Comparison of ENCODE assay signal across 9 mouse cellular contexts in genomic region chr6:50601620-50602019, GRCm38 (mm10). TPM values are rescaled to one million over a fixed set of nuclear protein-coding genes. Genes with fewer than 3 reads are reported as not detected.
DNase-seq lines count a peak whose midpoint lies in the region; ATAC-seq and TF ChIP-seq lines count a peak whose summit lies in the region.
"Had no signal": no experiment of that assay in that cellular context is flagged by ENCODE, and none has a peak within 500 bp of the region (broad histone marks: within the 10 kb centered on the region; RNA-seq: fewer than 3 reads in every experiment).

No protein-coding gene starts in this region.

- no peaks in the 10 kb centered on the region for H3K27me3 ChIP-seq in liver, adult 2 months (ENCODE audit: control insufficient read depth, insufficient read depth, low read length)
- H3K27me3 ChIP-seq in liver, embryonic 12.5 days (replicated peaks), result peaks cover 5% of the 10 kb centered on the region; the same call in 1 of the 2 replicates

- H3K79me2 ChIP-seq in liver, adult 2 months (ENCODE audit: control insufficient read depth, insufficient read depth, low read length), result no peaks in the 10 kb centered on the region

- H3K27ac ChIP-seq in liver, adult 2 months (replicated peaks; ENCODE audit: insufficient read depth, low read depth, low read length), result no peak overlapping the region
- H3K27ac ChIP-seq in liver, embryonic 12.5 days, result no peak overlapping the region
- H3K27ac ChIP-seq: liver, embryonic 15.5 days had no signal

- H3K4me1 ChIP-seq in liver, adult 2 months (ENCODE audit: control insufficient read depth, insufficient read depth, low read length), result no peaks in the 10 kb centered on the region
- H3K4me1 ChIP-seq in liver, embryonic 12.5 days, result 0 out of 2 replicates have a peak, but pooled peaks cover 4% of the 10 kb centered on the region

- no peaks in the 10 kb centered on the region for H3K9me3 ChIP-seq in liver, embryonic 12.5 days (replicated peaks)
- H3K9me3 ChIP-seq: liver, embryonic 15.5 days had no signal

- no peak for TF ChIP-seq POLR2A in liver, adult 2 months (IDR thresholded peaks at IDR 0.05; ENCODE audit: extremely low read depth, insufficient read depth, low read length)

- H3K4me3 ChIP-seq in liver, adult 2 months (ENCODE audit: insufficient read depth, low read depth, low read length), result no peak overlapping the region
- no peak overlapping the region for H3K4me3 ChIP-seq in liver, embryonic 12.5 days
- H3K4me3 ChIP-seq: liver, embryonic 15.5 days had no signal

- ATAC-seq in liver, embryonic 12.5 days, result no peak

- DNase-seq in cerebellum, adult 9-11 months, result peak; percentile 27
- no peak for DNase-seq in cerebellum, postnatal 4 days (ENCODE audit: low spot score in 2 of 2)
- peak; percentile 48 for DNase-seq in liver, adult 2 months (ENCODE audit: extremely low read depth, low read depth, low spot score)
- peak; percentile 59 for DNase-seq in embryo, embryonic 9.5 days (ENCODE audit: extremely low spot score)
- peak; percentile 67 for DNase-seq in mesoderm, embryonic 11.5 days (ENCODE audit: low read depth, low spot score)
- peak; percentile 79 for DNase-seq in thymus, postnatal 0 days (ENCODE audit: low spot score)
- DNase-seq in ovary, postnatal 36 days (ENCODE audit: low spot score), result no peak

- TF ChIP-seq CTCF in liver, adult 2 months (IDR thresholded peaks at IDR 0.05; ENCODE audit: low read depth, low read length), result peak; percentile 83

- WGBS in liver, adult 2 months, result 41% methylated on average over 4 of the region's 4 CpGs
- whole genome bisulfite sequencing in liver, embryonic 12.5 days (ENCODE audit: insufficient replicate concordance), result 17% methylated on average over 4 of the region's 4 CpGs

- H3K9ac ChIP-seq in liver, adult 2 months (ENCODE audit: low read depth, low read length), result no peak overlapping the region
- H3K9ac ChIP-seq in liver, embryonic 12.5 days, result no peak overlapping the region
- H3K9ac ChIP-seq: liver, embryonic 15.5 days had no signal

- H3K4me2 ChIP-seq in liver, embryonic 12.5 days, result no peak overlapping the region
- H3K4me2 ChIP-seq: liver, embryonic 15.5 days had no signal

- H3K36me3 ChIP-seq in liver, adult 2 months (ENCODE audit: control insufficient read depth, insufficient read depth, low read length), result no peaks in the 10 kb centered on the region
- H3K36me3 ChIP-seq in liver, embryonic 12.5 days, result no peaks in the 10 kb centered on the region
- H3K36me3 ChIP-seq: liver, embryonic 15.5 days had no signal

RNA-seq across cellular contexts. Expression of gene 4921507P07Rik, which starts 5.2 kb away (rescaled TPM):
- 0.07 TPM in 1 of 2 replicates, not detected in the other for total RNA-seq in liver, adult 2 months (2014; rRNA removed)
- 0.05 TPM in 1 of 2 replicates, not detected in the other for polyA plus RNA-seq in liver, adult 2 months (2012; rRNA removed)
- 0.13 and 0.19 TPM in 2 replicates for polyA plus RNA-seq in liver, embryonic 12.5 days (2016; fragmentation: Nextera tagmentation; extraction: Ambion mirVana)
- polyA plus RNA-seq in thymus, postnatal 0 days (2015; fragmentation: Nextera tagmentation; extraction: Ambion mirVana), result 0.20 and 0.39 TPM in 2 replicates

RNA-seq across cellular contexts. Expression of gene Cycs, which starts 35.3 kb away (rescaled TPM):
- total RNA-seq in liver, adult 2 months (2014; rRNA removed), result 36.2 and 52.9 TPM in 2 replicates
- 2.9 and 3.1 TPM in 2 replicates for polyA plus RNA-seq in liver, adult 2 months (2012; rRNA removed)
- polyA plus RNA-seq in liver, embryonic 12.5 days (2016; fragmentation: Nextera tagmentation; extraction: Ambion mirVana), result 63.0 and 63.2 TPM in 2 replicates
- polyA plus RNA-seq in thymus, postnatal 0 days (2015; fragmentation: Nextera tagmentation; extraction: Ambion mirVana), result 73.5 and 77.6 TPM in 2 replicates

RNA-seq across cellular contexts. Expression of gene Npvf, which starts 52.6 kb away (rescaled TPM):
- total RNA-seq in liver, adult 2 months (2014; rRNA removed), result not detected in 2 replicates
- polyA plus RNA-seq in liver, adult 2 months (2012; rRNA removed), result not detected in 2 replicates
- not detected in 2 replicates for polyA plus RNA-seq in liver, embryonic 12.5 days (2016; fragmentation: Nextera tagmentation; extraction: Ambion mirVana)
- 0.23 TPM in 1 of 2 replicates, not detected in the other for polyA plus RNA-seq in thymus, postnatal 0 days (2015; fragmentation: Nextera tagmentation; extraction: Ambion mirVana)
- polyA plus RNA-seq: liver, embryonic 15.5 days had no signal

Comparison
In these comparisons a context has a peak if more than half of its experiments do, and no peak if none do; other contexts are left out.
1. DNase-seq: peak in cerebellum, adult 9-11 months (single experiment), liver, adult 2 months (single experiment), embryo, embryonic 9.5 days (single experiment), mesoderm, embryonic 11.5 days (single experiment) and thymus, postnatal 0 days (single experiment); none in cerebellum, postnatal 4 days (0 of 2) and ovary, postnatal 36 days (single experiment).
2. RNA of gene Cycs, which starts 35.3 kb away (polyA plus RNA-seq): 73.5 to 77.6 TPM in thymus, postnatal 0 days and 63.0 to 63.2 TPM in liver, embryonic 12.5 days; 2.9 to 3.1 TPM in liver, adult 2 months; every median in the first group is over 10 times any median in the second.